Comparison of ENCODE assay signal across 20 mouse cellular contexts in the genomic region with DNA sequence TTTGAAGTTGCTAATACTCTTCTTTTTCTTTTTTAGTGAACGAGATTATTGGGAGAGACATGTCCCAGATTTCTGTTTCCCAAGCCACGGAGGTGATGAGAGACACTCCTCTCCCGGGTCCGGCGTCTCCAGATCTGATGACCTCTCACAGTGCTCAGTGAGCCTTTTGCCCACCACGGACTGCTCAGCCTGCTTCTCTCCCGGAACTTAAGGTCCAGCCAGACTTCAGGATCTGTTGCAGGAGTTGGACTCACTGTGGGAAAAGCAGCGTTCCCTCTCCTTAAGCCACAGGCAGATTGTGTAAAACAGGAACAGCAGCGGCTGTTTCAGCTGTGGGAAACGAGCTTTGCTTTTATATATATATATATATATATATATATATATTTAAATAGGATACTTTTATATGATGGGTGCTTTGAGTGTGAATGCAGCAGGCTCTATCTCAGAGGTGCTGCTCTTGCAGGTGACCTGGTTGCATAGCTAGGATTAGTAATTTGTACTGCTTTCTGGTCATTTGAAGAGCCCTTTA. TPM values are rescaled to one million over a fixed set of nuclear protein-coding genes. Genes with fewer than 3 reads are reported as not detected.
A peak's percentile ranks its signal among the peaks of the same experiment; 100 is the strongest.
DNase-seq lines count a peak whose midpoint lies in the region; ATAC-seq and TF ChIP-seq lines count a peak whose summit lies in the region.
"Had no signal": no experiment of that assay in that cellular context is flagged by ENCODE, and none has a peak within 500 bp of the region (broad histone marks: within the 10 kb centered on the region; RNA-seq: fewer than 3 reads in every experiment).

No protein-coding gene starts in this region.

- no peak for TF ChIP-seq CTCF in heart, adult 2 months (IDR thresholded peaks at IDR 0.05)

- H3K4me3 ChIP-seq in heart, adult 2 months = no peak overlapping the region
- H3K4me3 ChIP-seq in heart, embryonic 11.5 days (ENCODE audit: low read depth, low read length) = no peak overlapping the region
- H3K4me3 ChIP-seq in kidney, embryonic 15.5 days (replicated peaks) = no peak overlapping the region
- H3K4me3 ChIP-seq: embryonic facial prominence, embryonic 12.5 days; forebrain, embryonic 15.5 days; heart, embryonic 12.5 days; hindbrain, embryonic 13.5 days had no signal

- no peaks in the 10 kb centered on the region for H3K79me2 ChIP-seq in heart, adult 2 months (replicated peaks; ENCODE audit: control insufficient read depth, insufficient read depth, low read length)

- WGBS in heart, adult 2 months = 89% methylated on average over 10 of the region's 10 CpGs
- 88% methylated on average over 10 of the region's 10 CpGs for WGBS in heart, embryonic 11.5 days (ENCODE audit: insufficient replicate concordance)
- WGBS in kidney, embryonic 15.5 days = 92% methylated on average over 10 of the region's 10 CpGs

- no peaks in the 10 kb centered on the region for H3K27me3 ChIP-seq in heart, adult 2 months (ENCODE audit: control insufficient read depth, insufficient read depth, low read length)
- peaks cover 2% of the 10 kb centered on the region; the same call in 1 of the 2 replicates for H3K27me3 ChIP-seq in heart, embryonic 11.5 days (ENCODE audit: control insufficient read depth, insufficient read depth, low read length)
- H3K27me3 ChIP-seq in kidney, embryonic 15.5 days = no peaks in the 10 kb centered on the region
- H3K27me3 ChIP-seq: CH12.LX; forebrain, embryonic 15.5 days; Patski had no signal

- no peak overlapping the region for H3K4me2 ChIP-seq in heart, embryonic 11.5 days
- no peak overlapping the region for H3K4me2 ChIP-seq in kidney, embryonic 15.5 days
- H3K4me2 ChIP-seq: embryonic facial prominence, embryonic 12.5 days; forebrain, embryonic 15.5 days; heart, embryonic 12.5 days; hindbrain, embryonic 13.5 days had no signal

- TF ChIP-seq POLR2A in heart, adult 2 months (IDR thresholded peaks at IDR 0.05; ENCODE audit: insufficient read depth, low read depth, low read length) = no peak

- DNase-seq in heart, adult 2 months = peak; percentile 20 to 32
- peak; percentile 31 to 64 for DNase-seq in kidney, postnatal 25 days
- DNase-seq in thymus, postnatal 14 days = peak; percentile 27
- no peak for DNase-seq in thymus, postnatal 0 days (ENCODE audit: low spot score)
- DNase-seq: adrenal gland, postnatal 14 days; cerebellum, adult 11-12 months; cerebellum, adult 9-10 months; cerebellum, postnatal 25 days; gastrocnemius, postnatal 14 days had no signal

- H3K27ac ChIP-seq in heart, adult 2 months = no peak overlapping the region
- no peak overlapping the region for H3K27ac ChIP-seq in heart, embryonic 11.5 days (ENCODE audit: low read depth, low read length)
- no peak overlapping the region for H3K27ac ChIP-seq in kidney, embryonic 15.5 days
- H3K27ac ChIP-seq: embryonic facial prominence, embryonic 12.5 days; forebrain, embryonic 15.5 days; hindbrain, embryonic 13.5 days; hindbrain, postnatal 0 days had no signal

- no peak for ATAC-seq in heart, embryonic 11.5 days (replicated peaks; ENCODE audit: insufficient number of reproducible peaks, low FRiP score, low TSS enrichment)
- no peak for ATAC-seq in kidney, embryonic 15.5 days (replicated peaks; ENCODE audit: low FRiP score)
- ATAC-seq: activated CD4-positive, CD25-positive, alpha-beta regulatory T cell, adult 4 months; forebrain, embryonic 15.5 days; hindbrain, postnatal 0 days; Patski had no signal

- no peaks in the 10 kb centered on the region for H3K4me1 ChIP-seq in heart, adult 2 months (ENCODE audit: control insufficient read depth, insufficient read depth, low read length)
- no peaks in the 10 kb centered on the region for H3K4me1 ChIP-seq in heart, embryonic 11.5 days (ENCODE audit: control insufficient read depth, insufficient read depth, low read length)
- no peaks in the 10 kb centered on the region for H3K4me1 ChIP-seq in kidney, embryonic 15.5 days
- H3K4me1 ChIP-seq: embryonic facial prominence, embryonic 12.5 days; forebrain, embryonic 15.5 days; heart, embryonic 12.5 days; hindbrain, embryonic 13.5 days had no signal

- intact Hi-C loops in heart, adult 2 months (cut with DNase I) = no loop called here

- H3K9ac ChIP-seq in heart, adult 2 months (ENCODE audit: low read depth, low read length) = no peak overlapping the region
- no peak overlapping the region for H3K9ac ChIP-seq in heart, embryonic 11.5 days (ENCODE audit: low read depth, low read length)
- H3K9ac ChIP-seq in kidney, embryonic 15.5 days = no peak overlapping the region
- H3K9ac ChIP-seq: embryonic facial prominence, embryonic 12.5 days; forebrain, embryonic 15.5 days; heart, embryonic 12.5 days; hindbrain, embryonic 13.5 days had no signal

- H3K9me3 ChIP-seq in heart, embryonic 11.5 days (replicated peaks; ENCODE audit: control insufficient read depth, low read length) = no peaks in the 10 kb centered on the region
- no peaks in the 10 kb centered on the region for H3K9me3 ChIP-seq in kidney, embryonic 15.5 days (replicated peaks)
- H3K9me3 ChIP-seq: embryonic facial prominence, embryonic 12.5 days; forebrain, embryonic 15.5 days; heart, embryonic 12.5 days; hindbrain, embryonic 13.5 days had no signal

- no peak for TF ChIP-seq EP300 in heart, adult 2 months (IDR thresholded peaks at IDR 0.05; ENCODE audit: insufficient read depth, low read depth, low read length)

- H3K36me3 ChIP-seq in heart, adult 2 months (ENCODE audit: control insufficient read depth, insufficient read depth, low read length) = no peaks in the 10 kb centered on the region; the same call in 1 of the 2 replicates
- H3K36me3 ChIP-seq in heart, embryonic 11.5 days (ENCODE audit: control insufficient read depth, insufficient read depth, low read length) = peaks cover 14% of the 10 kb centered on the region
- peaks cover 81% of the 10 kb centered on the region for H3K36me3 ChIP-seq in kidney, embryonic 15.5 days

RNA-seq across cellular contexts. Expression of gene Esrp2, which starts 8.8 kb away (rescaled TPM):
- under 1 TPM; 0.31 to 0.52 TPM for total RNA-seq in heart, adult 2 months (2021)
- 0.29 and 1.1 TPM in 2 replicates for polyA plus RNA-seq in heart, adult 2 months (2012; rRNA removed)
- polyA plus RNA-seq in heart, embryonic 11.5 days (2014; fragmentation: Nextera tagmentation; extraction: Ambion mirVana) = 1.3 and 1.4 TPM in 2 replicates
- 14.9 and 15.8 TPM in 2 replicates for polyA plus RNA-seq in kidney, embryonic 15.5 days (2015; fragmentation: Nextera tagmentation; extraction: Ambion mirVana)
- 8.8 and 9.6 TPM in 2 replicates for polyA plus RNA-seq in thymus, postnatal 0 days (2015; fragmentation: Nextera tagmentation; extraction: Ambion mirVana)
- total RNA-seq: gastrocnemius, postnatal 14 days; hematopoietic stem cell, adult 5-6 weeks had no signal

RNA-seq across cellular contexts. Expression of gene Pla2g15, which starts 22.3 kb away (rescaled TPM):
- 1 to 10 TPM; 6.5 to 8.6 TPM for total RNA-seq in heart, adult 2 months (2021)
- 8.0 and 8.4 TPM in 2 replicates for polyA plus RNA-seq in heart, adult 2 months (2012; rRNA removed)
- 3.0 and 7.2 TPM in 2 replicates for polyA plus RNA-seq in heart, embryonic 11.5 days (2014; fragmentation: Nextera tagmentation; extraction: Ambion mirVana)
- 12.4 and 13.9 TPM in 2 replicates for polyA plus RNA-seq in kidney, embryonic 15.5 days (2015; fragmentation: Nextera tagmentation; extraction: Ambion mirVana)
- polyA plus RNA-seq in thymus, postnatal 0 days (2015; fragmentation: Nextera tagmentation; extraction: Ambion mirVana) = 11.0 and 11.7 TPM in 2 replicates

RNA-seq across cellular contexts. Expression of gene Slc7a6, which starts 40.7 kb away (rescaled TPM):
- total RNA-seq in heart, adult 2 months (2021) = 10 to 100 TPM; 10.2 to 10.8 TPM
- polyA plus RNA-seq in heart, adult 2 months (2012; rRNA removed) = 14.7 and 17.4 TPM in 2 replicates
- 64.5 and 67.4 TPM in 2 replicates for polyA plus RNA-seq in heart, embryonic 11.5 days (2014; fragmentation: Nextera tagmentation; extraction: Ambion mirVana)
- polyA plus RNA-seq in kidney, embryonic 15.5 days (2015; fragmentation: Nextera tagmentation; extraction: Ambion mirVana) = 52.7 and 57.3 TPM in 2 replicates
- polyA plus RNA-seq in thymus, postnatal 0 days (2015; fragmentation: Nextera tagmentation; extraction: Ambion mirVana) = 86.2 and 87.1 TPM in 2 replicates
